Mouse (Mus musculus) gastrocnemius, postnatal 10 days (tissue): Measurements from ENCODE around the gene Acvr1b. TPM values are rescaled to one million over a fixed set of nuclear protein-coding genes. Genes with fewer than 3 reads are reported as not detected.

ENCODE experiments used
- DNase-seq: peaks from one replicate; pipeline ENCODE4 v3.0.0; 2021; ENCODE audit warnings: mixed read lengths
- total RNA-seq, 2 experiments: library from RNA; stranded (reverse); gene quantifications; 2 replicates each; pipeline ENCODE4 v1.2.3; 2021

Gene Acvr1b
- total RNA-seq, 2 experiments from 2014 or later: 21.7 to 22.4 TPM

- no peak for DNase-seq
These were observed 23.8 kb downstream of the Acvr1b start for GRCm38 (mm10) chr15:101197497-101198179.

DNA sequence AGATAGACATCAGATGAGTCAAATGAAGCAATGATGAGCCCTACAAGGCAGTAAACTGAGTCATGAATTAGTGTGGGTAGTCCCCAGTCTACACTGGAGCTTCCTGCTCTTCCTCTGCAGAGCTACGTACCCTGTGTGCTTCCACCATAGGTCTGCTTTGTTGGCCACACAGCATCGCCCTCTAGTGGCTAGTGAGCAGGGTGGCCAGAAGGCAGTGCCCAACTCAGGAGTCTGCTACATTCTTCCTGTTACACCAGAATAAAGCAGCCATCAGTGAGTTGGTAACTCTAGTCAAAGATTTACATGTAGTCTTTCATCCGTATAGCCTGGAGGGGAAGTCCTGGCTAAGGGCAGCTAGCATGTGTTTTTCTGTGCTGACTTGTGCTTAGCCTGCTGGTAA, 24.4 kb downstream of the Acvr1b start:
- DNase-seq: peak; percentile 61

- no peak for DNase-seq
These were observed 25.0 kb downstream of the Acvr1b start for GRCm38 (mm10) chr15:101198850-101199249.

GRCm38 (mm10) chr15:101200777-101201295, 27.0 kb downstream of the Acvr1b start:
- no peak for DNase-seq

DNA sequence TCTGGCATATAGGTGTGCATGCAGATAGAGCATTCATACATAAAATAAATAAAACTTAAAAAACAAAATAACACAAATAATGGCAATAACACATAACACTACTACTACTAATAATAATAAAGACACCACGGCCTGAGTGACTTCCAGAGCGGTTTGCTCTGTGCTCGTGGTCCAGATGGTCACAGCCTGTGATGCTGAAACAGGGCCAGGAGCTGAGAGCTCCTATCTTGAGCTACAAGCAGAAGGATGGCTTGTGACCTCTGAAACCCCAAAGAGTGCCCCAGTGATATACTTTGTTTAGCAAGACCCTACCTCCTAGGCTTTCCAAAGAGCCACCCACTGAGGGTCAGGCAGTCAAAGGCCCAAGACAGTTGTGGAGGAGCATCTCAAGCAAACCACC, 27.5 kb downstream of the Acvr1b start:
- no peak for DNase-seq

GRCm38 (mm10) chr15:101203673-101204072, 29.8 kb downstream of the Acvr1b start:
- DNase-seq: no peak

DNA sequence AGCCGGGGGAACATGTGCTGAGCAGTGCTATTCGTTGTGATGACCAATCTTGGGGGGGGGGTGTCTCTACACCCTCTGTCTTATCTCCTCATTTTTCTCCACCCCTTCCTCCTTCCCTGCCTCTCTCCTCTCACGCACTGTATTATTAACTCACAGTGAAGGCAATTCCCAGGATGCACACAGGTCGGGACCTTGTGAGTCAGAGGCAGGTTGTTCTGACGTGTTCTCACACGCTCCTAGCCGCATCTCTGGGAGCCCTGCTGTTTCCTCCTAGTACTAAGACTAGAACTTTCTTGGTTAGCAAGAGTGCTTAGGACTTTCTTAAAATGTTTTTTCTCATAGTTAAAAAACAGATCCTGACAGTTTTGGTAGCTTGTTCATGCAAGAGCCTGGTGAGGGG, 30.9 kb downstream of the Acvr1b start:
- no peak for DNase-seq

GRCm38 (mm10) chr15:101210228-101210627, 36.4 kb downstream of the Acvr1b start:
- DNase-seq: peak; percentile 69

- DNase-seq: no peak
These were observed 37.2 kb downstream of the Acvr1b start for GRCm38 (mm10) chr15:101210998-101211613.

- DNase-seq: peak; percentile 60
These were observed 38.6 kb downstream of the Acvr1b start for GRCm38 (mm10) chr15:101212435-101212834.

DNA sequence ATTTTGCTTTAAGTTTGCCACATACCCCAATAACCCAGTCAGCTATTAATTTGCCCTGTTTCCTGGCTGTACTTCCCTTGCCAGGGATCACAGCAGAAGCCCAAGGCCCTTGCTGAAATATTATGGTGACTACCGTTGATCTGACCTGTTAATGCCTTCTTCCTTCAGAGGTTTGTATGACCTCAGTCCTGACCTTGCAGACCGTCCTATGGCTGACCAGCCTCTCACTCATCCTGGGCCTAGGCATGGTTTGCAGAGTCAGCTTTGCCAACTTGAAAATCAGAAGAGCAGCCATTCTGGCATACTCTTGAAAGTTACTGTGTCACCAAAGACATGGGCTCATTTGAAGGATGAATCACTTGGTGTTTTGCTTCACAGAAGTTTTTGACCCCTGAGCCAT, 41.3 kb downstream of the Acvr1b start:
- no peak for DNase-seq

- no peak for DNase-seq
These were observed 42.2 kb downstream of the Acvr1b start for GRCm38 (mm10) chr15:101216036-101216435.

DNA sequence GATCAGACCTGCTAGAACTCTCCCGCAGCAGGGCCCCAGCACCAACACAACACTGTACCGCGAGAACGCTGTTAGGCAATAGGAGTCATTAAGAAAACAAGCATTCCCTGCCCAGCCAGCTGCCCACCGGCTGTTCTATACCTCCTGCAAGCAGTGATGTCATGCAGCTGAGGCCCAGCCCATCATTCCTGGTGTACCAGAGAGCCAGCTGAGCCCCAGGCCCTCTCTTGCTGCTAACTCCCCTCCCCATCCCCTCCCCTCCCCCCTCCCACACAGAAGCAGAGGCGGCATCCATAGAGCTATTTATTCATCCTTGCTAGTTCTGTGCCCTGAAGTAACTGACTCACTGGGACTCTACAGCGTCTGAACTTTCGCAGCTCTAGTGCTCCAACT, 47.0 kb downstream of the Acvr1b start:
- no peak for DNase-seq

DNA sequence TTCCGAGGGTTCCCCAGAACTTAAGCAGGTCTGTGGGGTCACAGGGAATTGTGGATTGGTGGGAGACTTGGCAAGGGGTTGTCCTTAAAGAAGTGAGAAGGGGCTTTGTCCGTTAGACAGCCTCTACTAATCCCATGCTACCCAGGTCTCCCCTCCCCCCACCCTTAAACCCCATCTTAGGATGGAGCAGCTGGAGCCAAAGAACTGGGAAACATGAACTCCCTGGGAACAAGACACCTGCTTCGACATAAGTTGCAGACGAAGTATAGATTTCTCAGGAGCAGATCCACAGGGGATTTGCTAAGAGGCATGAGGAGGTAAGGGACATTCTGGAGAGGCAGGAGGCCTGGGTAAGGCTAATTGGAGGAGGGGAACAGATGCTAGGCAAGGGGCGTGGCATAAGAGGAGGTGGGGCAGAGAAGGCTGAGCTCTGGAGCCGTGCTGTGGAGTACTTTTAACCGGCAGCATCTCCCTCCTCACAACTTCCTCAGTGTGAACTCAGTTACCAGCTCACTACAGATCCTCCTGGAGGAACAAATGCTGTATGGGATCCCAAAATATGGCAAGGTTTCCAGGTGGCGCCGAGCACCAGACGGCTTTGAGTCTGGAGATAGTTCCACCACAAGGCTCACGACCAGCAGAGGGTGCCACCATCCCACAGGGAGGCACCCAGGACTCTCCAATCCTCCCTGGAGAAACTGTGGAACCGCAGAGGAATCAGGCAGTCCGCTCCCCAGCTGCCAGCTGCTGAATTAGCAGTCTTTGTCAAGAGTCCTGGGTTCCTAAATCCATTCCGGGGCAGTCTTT, 47.6 kb downstream of the Acvr1b start:
- DNase-seq: peak; percentile 94

GRCm38 (mm10) chr15:101222897-101223482, 49.1 kb downstream of the Acvr1b start:
- DNase-seq: no peak

GRCm38 (mm10) chr15:101223596-101223995, 49.7 kb downstream of the Acvr1b start:
- no peak for DNase-seq

GRCm38 (mm10) chr15:101224006-101224906, 50.4 kb downstream of the Acvr1b start, which contains the start of gene Grasp:
TSS of gene Grasp (plus strand) at chr15:101224188.
- peak; percentile 90 for DNase-seq

GRCm38 (mm10) chr15:101224977-101225376, 51.1 kb downstream of the Acvr1b start:
- no peak for DNase-seq

- DNase-seq: peak; percentile 69
These were observed 54.1 kb downstream of the Acvr1b start for GRCm38 (mm10) chr15:101227971-101228370.

GRCm38 (mm10) chr15:101228866-101229590, 55.2 kb downstream of the Acvr1b start:
- peak; percentile 71 for DNase-seq

- no peak for DNase-seq
These were observed 56.6 kb downstream of the Acvr1b start for GRCm38 (mm10) chr15:101230503-101230902.
